Mouse (Mus musculus): ENCODE measurements around the gene Daam1. TPM values are rescaled to one million over a fixed set of nuclear protein-coding genes. Genes with fewer than 3 reads are reported as not detected.

Gene Daam1
- polyA plus RNA-seq, 1 experiment from 2014 or later, result 21.6 TPM

DNA sequence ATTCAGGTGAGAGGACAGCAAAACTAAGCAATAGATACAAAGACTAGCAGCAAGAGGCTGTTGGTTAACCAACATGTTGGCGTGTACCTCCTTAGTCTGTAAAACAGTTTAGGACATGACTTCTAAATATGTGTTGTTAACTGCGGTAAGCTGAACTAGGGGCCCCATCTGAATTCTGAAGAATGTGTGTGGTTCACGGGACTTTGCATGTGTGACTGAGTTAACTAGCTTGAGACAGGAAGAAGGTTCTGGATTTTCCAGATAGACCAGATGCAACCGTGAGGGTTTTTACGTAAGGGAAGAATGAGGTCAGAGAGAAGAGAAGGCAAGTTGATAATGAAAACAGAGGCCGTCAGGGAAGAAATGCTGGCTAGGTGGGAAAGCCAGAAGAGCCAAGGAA lies 206.2 kb downstream of the Daam1 start:
- Histone ChIP-seq H3K27me3 (ENCODE audit: control insufficient read depth, insufficient read depth, low read length) (no peaks in the 10 kb centered on the region), H3K36me3 (ENCODE audit: control insufficient read depth, insufficient read depth) (no peaks in the 10 kb centered on the region; the same call in 1 of the 2 replicates), H3K27ac (ENCODE audit: low read length) (peak overlapping the region; percentile 77), H3K4me3 (ENCODE audit: low read length) (no peak overlapping the region), H3K9me3 (replicated peaks; ENCODE audit: control insufficient read depth, low read length) (peaks cover 4% of the 10 kb centered on the region), H3K4me1 (ENCODE audit: control insufficient read depth, insufficient read depth, low read length) (peaks cover 24% of the 10 kb centered on the region), H3K4me2 (ENCODE audit: low read depth, low read length) (no peak overlapping the region), H3K9ac (ENCODE audit: low read length) (no peak overlapping the region)
- no peak for ATAC-seq (replicated peaks; ENCODE audit: extremely low read depth, insufficient read depth, low FRiP score)
- 56% methylated on average over 6 of the region's 6 CpGs for WGBS

DNA sequence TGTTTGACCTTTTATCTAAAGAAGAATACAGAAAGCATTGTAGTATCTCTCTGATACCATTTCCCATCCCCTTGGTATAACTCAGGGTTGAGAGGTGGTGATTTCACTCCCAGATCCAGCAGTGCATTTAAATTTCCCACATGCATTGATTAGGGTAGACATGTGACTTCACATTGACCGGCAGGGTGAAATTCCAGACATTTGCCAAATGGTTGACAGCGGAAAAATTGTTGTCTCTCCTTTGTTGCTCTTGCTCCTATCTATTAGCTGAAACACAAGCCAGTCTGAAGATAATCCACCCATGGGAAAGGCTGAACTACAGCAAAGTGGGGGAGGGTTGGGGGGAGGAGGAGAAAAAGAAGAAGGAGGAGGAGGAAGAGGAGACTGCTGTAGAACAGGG lies 208.0 kb downstream of the Daam1 start:
- Histone ChIP-seq H3K9ac (ENCODE audit: low read length) (no peak overlapping the region), H3K4me1 (ENCODE audit: control insufficient read depth, insufficient read depth, low read length) (peaks cover 24% of the 10 kb centered on the region), H3K36me3 (ENCODE audit: control insufficient read depth, insufficient read depth) (no peaks in the 10 kb centered on the region; the same call in 1 of the 2 replicates), H3K27ac (ENCODE audit: low read length) (no peak overlapping the region), H3K27me3 (ENCODE audit: control insufficient read depth, insufficient read depth, low read length) (no peaks in the 10 kb centered on the region), H3K9me3 (replicated peaks; ENCODE audit: control insufficient read depth, low read length) (peaks cover 4% of the 10 kb centered on the region), H3K4me3 (ENCODE audit: low read length) (no peak overlapping the region), H3K4me2 (ENCODE audit: low read depth, low read length) (no peak overlapping the region)
- no peak for ATAC-seq (replicated peaks; ENCODE audit: extremely low read depth, insufficient read depth, low FRiP score)
- WGBS, result 17% methylated on average over 2 of the region's 2 CpGs

DNA sequence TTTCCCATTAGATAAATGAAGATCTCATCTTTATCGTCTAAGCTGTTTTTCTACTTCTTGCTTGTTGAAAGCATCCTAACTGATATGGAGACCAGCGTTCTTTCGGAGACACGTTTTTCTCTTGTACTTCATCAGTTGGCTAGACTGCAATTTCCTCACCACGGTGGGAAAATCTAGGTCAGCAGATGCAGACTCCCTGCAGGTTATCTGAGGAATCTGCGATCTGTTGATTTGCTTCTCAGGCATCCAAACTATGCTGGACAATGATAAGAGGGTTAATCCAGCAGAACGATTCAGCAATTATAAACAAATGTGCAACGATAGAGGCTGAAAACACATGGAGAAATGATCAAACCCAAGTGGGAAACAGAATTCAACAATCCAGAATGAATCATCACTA lies 208.6 kb downstream of the Daam1 start:
- Histone ChIP-seq H3K27ac (ENCODE audit: low read length) (no peak overlapping the region), H3K9ac (ENCODE audit: low read length) (no peak overlapping the region), H3K4me2 (ENCODE audit: low read depth, low read length) (no peak overlapping the region), H3K4me1 (ENCODE audit: control insufficient read depth, insufficient read depth, low read length) (peaks cover 24% of the 10 kb centered on the region), H3K9me3 (replicated peaks; ENCODE audit: control insufficient read depth, low read length) (peaks cover 4% of the 10 kb centered on the region), H3K4me3 (ENCODE audit: low read length) (no peak overlapping the region), H3K27me3 (ENCODE audit: control insufficient read depth, insufficient read depth, low read length) (no peaks in the 10 kb centered on the region), H3K36me3 (ENCODE audit: control insufficient read depth, insufficient read depth) (no peaks in the 10 kb centered on the region; the same call in 1 of the 2 replicates)
- ATAC-seq (replicated peaks; ENCODE audit: extremely low read depth, insufficient read depth, low FRiP score), result no peak
- WGBS, result 29% methylated on average over 8 of the region's 8 CpGs

DNA sequence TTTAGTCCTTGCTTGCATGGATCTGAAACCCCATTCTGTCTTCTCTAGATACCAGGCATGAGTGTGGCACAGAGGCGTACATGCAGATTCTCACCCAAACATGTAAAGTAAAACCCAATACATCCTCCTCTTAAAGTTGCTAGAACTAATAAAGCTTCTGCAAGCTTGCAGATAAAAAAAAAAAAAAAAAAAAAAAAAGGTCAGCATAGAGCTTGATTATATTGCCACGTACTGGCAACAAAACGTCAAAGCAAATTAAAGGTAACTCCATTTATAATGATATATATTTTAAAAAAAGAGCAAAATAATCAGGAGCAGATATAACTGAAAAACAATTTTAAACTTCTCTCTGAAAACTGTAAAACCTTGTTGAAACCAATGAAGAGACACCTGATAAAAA lies 210.4 kb downstream of the Daam1 start:
- no peak for ATAC-seq (replicated peaks; ENCODE audit: extremely low read depth, insufficient read depth, low FRiP score)
- 97% methylated on average over 3 of the region's 3 CpGs for WGBS
- H3K4me2 ChIP-seq (ENCODE audit: low read depth, low read length), result no peak overlapping the region

More for the DNA sequence above, 210.4 kb downstream of the Daam1 start:
- Histone ChIP-seq H3K27me3 (ENCODE audit: control insufficient read depth, insufficient read depth, low read length) (no peaks in the 10 kb centered on the region), H3K4me1 (ENCODE audit: control insufficient read depth, insufficient read depth, low read length) (peaks cover 21% of the 10 kb centered on the region), H3K9ac (ENCODE audit: low read length) (no peak overlapping the region), H3K27ac (ENCODE audit: low read length) (no peak overlapping the region), H3K36me3 (ENCODE audit: control insufficient read depth, insufficient read depth) (no peaks in the 10 kb centered on the region; the same call in 1 of the 2 replicates), H3K9me3 (replicated peaks; ENCODE audit: control insufficient read depth, low read length) (peaks cover 4% of the 10 kb centered on the region), H3K4me3 (ENCODE audit: low read length) (no peak overlapping the region)

Other genes with a start within 250 kb of the Daam1 start
- gene Gpr135, start 240.0 kb downstream of the Daam1 start, polyA plus RNA-seq (2015; fragmentation: Nextera tagmentation; extraction: Ambion mirVana), result 0.42 and 0.53 TPM in 2 replicates

Measured in heart, embryonic 16.5 days (tissue).